Mouse (Mus musculus): ENCODE measurements around the gene Elp6. TPM values are rescaled to one million over a fixed set of nuclear protein-coding genes. Genes with fewer than 3 reads are reported as not detected.

Elp6 gene
- polyA plus RNA-seq, 1 experiment from 2014 or later = 6.9 TPM

- H3K27ac ChIP-seq (replicated peaks) = peak overlapping the region; percentile 54; the same call in 1 of the 2 replicates
- no peaks in the 10 kb centered on the region for H3K27me3 ChIP-seq
- H3K4me2 ChIP-seq = no peak overlapping the region
- H3K36me3 ChIP-seq (replicated peaks) = peaks cover 29% of the 10 kb centered on the region
- H3K9me3 ChIP-seq (replicated peaks) = no peaks in the 10 kb centered on the region
- H3K4me3 ChIP-seq (replicated peaks) = no peak overlapping the region
- 0 out of 2 replicates have a peak, but pooled peaks cover 3% of the 10 kb centered on the region for H3K4me1 ChIP-seq (replicated peaks)
- 60% methylated on average over 12 of the region's 12 CpGs for WGBS (ENCODE audit: insufficient replicate concordance)
- ATAC-seq (ENCODE audit: insufficient read depth) = peak; percentile 32; the same call in 1 of the 2 replicates
- no peak overlapping the region for H3K9ac ChIP-seq
Measured at GRCm38 (mm10) chr9:110361299-110361698, 56.3 kb downstream of the Elp6 start.

DNA sequence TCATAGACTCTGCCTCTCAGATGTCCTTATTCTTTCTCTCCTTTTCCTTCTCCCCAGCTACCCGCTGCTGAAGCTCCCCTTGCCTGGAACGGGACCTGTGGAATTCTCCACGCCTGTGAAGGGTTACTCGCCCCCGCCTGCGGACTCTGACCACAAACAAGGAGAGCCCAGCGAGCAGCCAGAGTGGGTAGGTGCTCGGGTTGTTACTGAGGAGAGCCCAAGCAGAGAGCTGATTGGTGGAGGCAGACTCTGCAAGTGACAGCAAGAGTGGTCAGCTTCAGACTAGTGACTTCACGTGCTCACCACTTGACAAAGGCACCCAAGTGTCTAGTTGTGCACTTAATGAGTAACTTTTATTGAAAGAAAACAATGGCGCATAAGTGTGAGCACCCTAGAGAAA is 57.4 kb downstream of the Elp6 start:
- Histone ChIP-seq H3K4me3 (replicated peaks) (no peak overlapping the region), H3K9ac (no peak overlapping the region), H3K9me3 (replicated peaks) (no peaks in the 10 kb centered on the region), H3K27me3 (no peaks in the 10 kb centered on the region), H3K36me3 (replicated peaks) (peaks cover 29% of the 10 kb centered on the region), H3K4me1 (replicated peaks) (0 out of 2 replicates have a peak, but pooled peaks cover 3% of the 10 kb centered on the region), H3K4me2 (no peak overlapping the region), H3K27ac (replicated peaks) (peak overlapping the region; percentile 54)
- peak; percentile 65 for ATAC-seq (ENCODE audit: insufficient read depth)
- 74% methylated on average over 10 of the region's 10 CpGs for WGBS (ENCODE audit: insufficient replicate concordance)

DNA sequence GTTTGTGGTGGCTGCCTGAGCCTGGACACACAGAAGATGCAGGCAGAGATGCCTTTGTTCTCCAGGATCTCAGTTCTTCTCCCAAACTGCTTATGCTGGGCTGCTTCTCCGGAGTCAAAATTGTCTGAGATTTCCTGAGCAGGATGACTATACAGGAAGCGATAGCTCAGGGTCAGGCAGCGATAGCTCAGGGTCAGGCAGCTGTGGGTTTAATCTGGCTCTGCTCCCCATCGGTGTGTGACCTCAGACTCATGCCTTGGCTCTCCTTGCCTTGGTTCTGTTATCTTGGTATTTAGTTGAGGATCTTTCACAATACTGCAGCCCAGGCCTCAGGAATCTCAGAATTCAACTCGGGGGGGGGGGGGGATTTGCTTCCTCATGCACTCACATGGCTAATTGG is 61.8 kb downstream of the Elp6 start:
- Histone ChIP-seq H3K27ac (replicated peaks) (no peak overlapping the region), H3K9me3 (replicated peaks) (no peaks in the 10 kb centered on the region), H3K9ac (no peak overlapping the region), H3K27me3 (no peaks in the 10 kb centered on the region), H3K4me3 (replicated peaks) (no peak overlapping the region), H3K4me2 (no peak overlapping the region), H3K4me1 (replicated peaks) (0 out of 2 replicates have a peak, but pooled peaks cover 3% of the 10 kb centered on the region), H3K36me3 (replicated peaks) (peaks cover 29% of the 10 kb centered on the region)
- no peak for ATAC-seq (ENCODE audit: insufficient read depth)
- WGBS (ENCODE audit: insufficient replicate concordance) = 51% methylated on average over 5 of the region's 5 CpGs

GRCm38 (mm10) chr9:110369860-110370259 is 64.9 kb downstream of the Elp6 start:
- Histone ChIP-seq H3K36me3 (replicated peaks) (peaks cover 41% of the 10 kb centered on the region), H3K4me1 (replicated peaks) (no peaks in the 10 kb centered on the region), H3K27ac (replicated peaks) (no peak overlapping the region), H3K9ac (no peak overlapping the region), H3K9me3 (replicated peaks) (no peaks in the 10 kb centered on the region), H3K4me3 (replicated peaks) (no peak overlapping the region), H3K27me3 (no peaks in the 10 kb centered on the region), H3K4me2 (no peak overlapping the region)
- 70% methylated on average over 3 of the region's 3 CpGs for WGBS (ENCODE audit: insufficient replicate concordance)
- ATAC-seq (ENCODE audit: insufficient read depth) = no peak

Small RNA genes within 50 kb of the gene (microRNA-seq; reads per million reads assigned to microRNA genes)
- 263 reads per million, percentile 63 among the genes with 10 or more reads in this experiment for gene Mir6236

Other genes with a start within 250 kb of the Elp6 start
- gene Smarcc1, start 187.5 kb upstream of the Elp6 start, polyA plus RNA-seq (2015; fragmentation: Nextera tagmentation; extraction: Ambion mirVana) = 29.8 and 30.9 TPM in 2 replicates
- 32.4 and 34.1 TPM in 2 replicates for gene Dhx30, start 187.3 kb upstream of the Elp6 start, polyA plus RNA-seq (2015; fragmentation: Nextera tagmentation; extraction: Ambion mirVana)
- gene Cspg5, start 61.4 kb upstream of the Elp6 start, polyA plus RNA-seq (2015; fragmentation: Nextera tagmentation; extraction: Ambion mirVana) = 0.29 and 0.40 TPM in 2 replicates
- gene Scap, start 28.1 kb downstream of the Elp6 start, polyA plus RNA-seq (2015; fragmentation: Nextera tagmentation; extraction: Ambion mirVana) = 26.8 and 32.7 TPM in 2 replicates
- gene Ptpn23, start 103.0 kb downstream of the Elp6 start, polyA plus RNA-seq (2015; fragmentation: Nextera tagmentation; extraction: Ambion mirVana) = 3.5 and 3.7 TPM in 2 replicates
- 447 and 537 TPM in 2 replicates for gene Ngp, start 114.6 kb downstream of the Elp6 start, polyA plus RNA-seq (2015; fragmentation: Nextera tagmentation; extraction: Ambion mirVana)
- gene Klhl18, start 171.5 kb downstream of the Elp6 start, polyA plus RNA-seq (2015; fragmentation: Nextera tagmentation; extraction: Ambion mirVana) = 2.5 TPM in 2 replicates
- gene Kif9, start 171.8 kb downstream of the Elp6 start, polyA plus RNA-seq (2015; fragmentation: Nextera tagmentation; extraction: Ambion mirVana) = 0.17 and 0.23 TPM in 2 replicates
- 9.2 and 10.5 TPM in 2 replicates for gene Setd2, start 227.4 kb downstream of the Elp6 start, polyA plus RNA-seq (2015; fragmentation: Nextera tagmentation; extraction: Ambion mirVana)